In the genomic region with DNA sequence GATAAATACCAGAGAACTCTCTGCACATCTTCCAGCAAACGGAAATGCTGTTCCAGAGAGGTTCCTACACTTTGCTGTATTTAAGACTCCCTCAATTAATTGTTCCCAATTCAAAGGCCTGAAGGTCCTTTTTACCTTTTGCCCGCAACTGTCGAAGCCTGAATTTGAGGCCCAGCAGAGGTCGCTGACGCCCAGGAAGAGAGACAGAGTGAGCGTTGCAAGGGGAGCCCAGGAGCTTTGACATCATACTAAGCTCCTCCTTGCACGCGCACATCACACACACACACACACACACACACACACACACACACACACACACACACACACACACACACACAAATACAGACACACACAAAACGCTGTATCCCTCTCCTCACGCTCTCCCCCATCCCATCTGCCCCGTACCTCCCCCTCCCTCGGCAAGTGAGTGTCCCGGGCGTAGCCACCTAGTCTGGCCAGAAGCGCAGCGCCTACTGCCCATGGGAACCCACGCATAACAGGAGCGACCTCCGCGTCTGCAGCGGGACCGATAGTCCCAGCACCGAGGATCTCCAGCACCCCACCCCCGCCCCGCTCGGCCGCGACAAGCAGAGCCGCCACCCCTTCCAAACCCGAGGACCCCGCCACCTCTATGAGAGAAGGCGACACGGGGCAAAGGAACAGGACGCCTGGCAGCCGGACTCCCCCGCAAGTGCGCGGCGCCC, we compare ENCODE assay signal across 8 mouse cellular contexts. TPM values are rescaled to one million over a fixed set of nuclear protein-coding genes. Genes with fewer than 3 reads are reported as not detected.
DNase-seq lines count a peak whose midpoint lies in the region; ATAC-seq lines count a peak whose summit lies in the region.

Gene Rnf150, plus strand, starts transcription at position 316 of the 704 bp plus-strand sequence.

- H3K36me3 ChIP-seq in hindbrain, embryonic 15.5 days, result no peaks in the 10 kb centered on the region

- peak within 1 kb of the TSS; percentile 92 for H3K4me3 ChIP-seq in hindbrain, embryonic 15.5 days

- H3K27me3 ChIP-seq in hindbrain, embryonic 15.5 days, result no peaks in the 10 kb centered on the region

- DNase-seq in NIH3T3 (ENCODE audit: low read depth), result peak; percentile 91
- peak; percentile 89 for DNase-seq in cerebellum, adult 9-11 months
- DNase-seq in frontal cortex, postnatal 36 days (ENCODE audit: low spot score in 2 of 2), result peak; percentile 79 to 85
- DNase-seq in left cerebral cortex, adult 11 months (ENCODE audit: low spot score), result peak; percentile 77
- DNase-seq in lung, postnatal 36 days, result peak; percentile 88
- DNase-seq in retina, embryonic 14.5 days (ENCODE audit: low spot score), result peak; percentile 88
- peak; percentile 80 to 81 for DNase-seq in urinary bladder, adult 18-20 months (ENCODE audit: low spot score in 2 of 2)

- peak within 1 kb of the TSS; percentile 95 for H3K9ac ChIP-seq in hindbrain, embryonic 15.5 days

- no peaks in the 10 kb centered on the region for H3K9me3 ChIP-seq in hindbrain, embryonic 15.5 days

- peak within 1 kb of the TSS; percentile 75 for H3K4me2 ChIP-seq in hindbrain, embryonic 15.5 days

- H3K4me1 ChIP-seq in hindbrain, embryonic 15.5 days (replicated peaks), result peaks cover 34% of the 10 kb centered on the region

- peak; percentile 88 for ATAC-seq in hindbrain, embryonic 15.5 days (ENCODE audit: low FRiP score, low read depth)

- WGBS in hindbrain, embryonic 15.5 days, result under 1% methylated on average over 38 of the region's 39 CpGs

- peak within 1 kb of the TSS; percentile 94 for H3K27ac ChIP-seq in hindbrain, embryonic 15.5 days (replicated peaks)

RNA-seq across cellular contexts. Expression of gene Rnf150, which starts in this region (rescaled TPM):
- polyA plus RNA-seq in hindbrain, embryonic 15.5 days (2015; fragmentation: Nextera tagmentation; extraction: Ambion mirVana), result 2.1 and 2.2 TPM in 2 replicates

Comparison
In these comparisons a context has a peak if more than half of its experiments do, and no peak if none do; other contexts are left out.
1. Peak in every context shown above with its lines: DNase-seq, ATAC-seq, H3K4me3 ChIP-seq and H3K27ac ChIP-seq.